Mouse (Mus musculus) natural killer cell, adult 2 months (primary cell): ENCODE measurements around the gene Nedd4.
"Not testable (repeated sequence)": the region's sequence is repeated elsewhere in the genome, so short reads cannot be mapped to it uniquely, and the experiment has no call there.

ENCODE experiments used
- DNase-seq, 2 experiments: peaks; one replicate each; pipeline ENCODE4 v3.0.0; 2022; ENCODE audit warnings: low spot score in 2 of 2

Nedd4 gene

GRCm38 (mm10) chr9:72652961-72653360, 9.2 kb upstream of the Nedd4 start:
- DNase-seq = no peak

- no peak for DNase-seq
These were observed 8.6 kb upstream of the Nedd4 start for GRCm38 (mm10) chr9:72653533-72653932.

- peak; percentile 39 to 63 for DNase-seq
These were observed 7.4 kb upstream of the Nedd4 start for GRCm38 (mm10) chr9:72654593-72655242.

- no peak for DNase-seq
These were observed 6.5 kb upstream of the Nedd4 start for GRCm38 (mm10) chr9:72655602-72656001.

- no peak for DNase-seq
These were observed 5.7 kb upstream of the Nedd4 start for GRCm38 (mm10) chr9:72656491-72656890.

- no peak for DNase-seq
These were observed 5.2 kb upstream of the Nedd4 start for GRCm38 (mm10) chr9:72656940-72657339.

- DNase-seq = no peak
These were observed 4.5 kb upstream of the Nedd4 start for GRCm38 (mm10) chr9:72657694-72658093.

- DNase-seq = peak; percentile 63 to 77
These were observed 2.0 kb upstream of the Nedd4 start for GRCm38 (mm10) chr9:72660139-72660538.

GRCm38 (mm10) chr9:72660911-72661310, 1.2 kb upstream of the Nedd4 start:
- DNase-seq = no peak

GRCm38 (mm10) chr9:72661561-72661894, 618 bp upstream of the Nedd4 start:
- DNase-seq = no peak

- DNase-seq = peak; percentile 36
These were observed 766 bp downstream of the Nedd4 start for GRCm38 (mm10) chr9:72662691-72663533.

GRCm38 (mm10) chr9:72663534-72663918, 1.4 kb downstream of the Nedd4 start:
- DNase-seq = no peak

GRCm38 (mm10) chr9:72664409-72665351, 2.5 kb downstream of the Nedd4 start:
- DNase-seq = no peak

- no peak for DNase-seq
These were observed 3.4 kb downstream of the Nedd4 start for GRCm38 (mm10) chr9:72665517-72665916.

- DNase-seq = not testable (repeated sequence)
These were observed 4.3 kb downstream of the Nedd4 start for GRCm38 (mm10) chr9:72666352-72667021.

GRCm38 (mm10) chr9:72667126-72667525, 5.0 kb downstream of the Nedd4 start:
- no peak for DNase-seq

- DNase-seq = no peak
These were observed 7.2 kb downstream of the Nedd4 start for GRCm38 (mm10) chr9:72669383-72669782.

- DNase-seq = peak; percentile 64 to 77
These were observed 10.2 kb downstream of the Nedd4 start for GRCm38 (mm10) chr9:72672361-72672760.

- DNase-seq = no peak
These were observed 13.0 kb downstream of the Nedd4 start for GRCm38 (mm10) chr9:72674957-72675744.

GRCm38 (mm10) chr9:72675745-72676200, 13.6 kb downstream of the Nedd4 start:
- no peak for DNase-seq

- DNase-seq = no peak
These were observed 15.5 kb downstream of the Nedd4 start for GRCm38 (mm10) chr9:72677659-72678058.
